Mouse (Mus musculus): Measurements from ENCODE around the gene Has1.

GRCm38 (mm10) chr17:17829052-17829785, 25.8 kb downstream of the Has1 start:
- TF ChIP-seq CTCF (IDR thresholded peaks at IDR 0.05; ENCODE audit: control insufficient read depth, insufficient read depth, insufficient replicate concordance, low read depth, low read length) = no peak
- TF ChIP-seq POLR2A (IDR thresholded peaks at IDR 0.05; ENCODE audit: control insufficient read depth, low read depth, low read length) = no peak
